Mouse (Mus musculus): ENCODE results near the gene Nckap5l. TPM values are rescaled to one million over a fixed set of nuclear protein-coding genes. Genes with fewer than 3 reads are reported as not detected.
A peak's percentile ranks its signal among the peaks of the same experiment; 100 is the strongest.

Nckap5l gene
- total and polyA plus RNA-seq, 2 experiments from 2014 or later = 10.3 to 17.6 TPM

DNA sequence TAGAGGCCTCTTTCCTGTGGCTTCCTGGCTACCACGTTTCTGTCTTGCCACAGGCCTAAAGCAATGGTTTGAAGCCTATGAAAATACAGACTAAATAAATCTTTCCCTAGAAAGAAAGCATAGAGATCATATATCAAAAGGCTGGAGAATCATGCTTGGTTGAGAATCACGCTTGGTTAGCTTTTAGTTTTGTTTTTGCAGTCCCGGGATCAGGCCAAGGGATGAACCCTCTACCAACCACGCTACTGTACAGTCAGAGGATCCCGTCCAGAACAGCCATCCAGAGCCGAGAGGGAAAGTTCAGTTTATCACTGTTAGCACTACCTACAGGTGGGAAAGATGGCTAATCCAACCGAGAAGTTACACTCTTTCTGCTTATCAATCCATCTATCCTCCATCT is 15.2 kb downstream of the Nckap5l start:
- Histone ChIP-seq H3K4me3 (ENCODE audit: low read depth, low read length) (no peak overlapping the region), H3K9me3 (ENCODE audit: low read length) (no peaks in the 10 kb centered on the region), H3K36me3 (ENCODE audit: insufficient read depth) (peaks cover 14% of the 10 kb centered on the region), H3K4me2 (ENCODE audit: low read depth) (no peak overlapping the region), H3K27ac (ENCODE audit: low read depth, low read length) (no peak overlapping the region), H3K27me3 (ENCODE audit: insufficient read depth, low read length) (no peaks in the 10 kb centered on the region), H3K4me1 (ENCODE audit: insufficient read depth) (no peaks in the 10 kb centered on the region), H3K9ac (no peak overlapping the region)
- TF ChIP-seq CTCF (IDR thresholded peaks at IDR 0.05; ENCODE audit: low read depth) = no peak
- ATAC-seq (no peak), DNase-seq (no peak)
- WGBS = 90% methylated on average over 7 of the region's 7 CpGs

DNA sequence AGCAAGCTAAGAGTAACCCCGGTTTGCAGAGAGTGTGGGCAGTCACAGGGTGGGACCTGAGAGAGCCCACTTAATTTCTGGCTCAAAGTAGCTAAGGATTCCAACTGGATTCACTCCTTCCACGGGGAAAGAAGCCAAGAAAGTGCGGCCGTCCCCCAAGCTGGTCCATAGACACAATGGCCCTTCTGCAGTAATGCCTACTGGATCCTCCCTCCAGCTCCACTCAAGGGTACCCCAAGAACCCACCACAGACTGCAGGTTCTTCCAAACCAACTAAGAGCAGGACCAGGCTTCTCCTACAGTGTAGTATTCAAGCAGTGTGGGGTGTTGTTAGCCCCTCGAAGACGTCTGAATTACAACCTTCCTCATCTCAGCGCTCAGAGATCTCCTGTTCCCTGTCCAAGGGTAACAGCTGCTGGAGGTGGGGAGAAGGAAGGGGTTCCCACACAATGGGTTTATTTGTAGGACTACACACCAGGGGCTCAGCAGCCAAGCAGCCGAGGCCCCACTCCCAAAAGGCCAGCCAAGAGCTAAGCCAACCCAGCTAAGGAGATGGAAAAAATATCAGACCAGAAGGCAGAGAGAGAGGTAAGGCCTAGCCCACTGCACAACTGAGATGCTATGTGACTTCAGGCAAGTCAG is 16.6 kb downstream of the Nckap5l start:
- H3K36me3 ChIP-seq (ENCODE audit: insufficient read depth) = peaks cover 14% of the 10 kb centered on the region
- no peaks in the 10 kb centered on the region for H3K4me1 ChIP-seq (ENCODE audit: insufficient read depth)
- H3K27me3 ChIP-seq (ENCODE audit: insufficient read depth, low read length) = no peaks in the 10 kb centered on the region
- H3K9ac ChIP-seq = no peak overlapping the region
- peak; percentile 12; the same call in 1 of the 2 replicates for ATAC-seq
- no peak overlapping the region for H3K4me2 ChIP-seq (ENCODE audit: low read depth)
- no peak for TF ChIP-seq CTCF (IDR thresholded peaks at IDR 0.05; ENCODE audit: low read depth)
- 31% methylated on average over 8 of the region's 8 CpGs for WGBS
- peak; percentile 24 for DNase-seq
- H3K4me3 ChIP-seq (ENCODE audit: low read depth, low read length) = no peak overlapping the region
- H3K27ac ChIP-seq (ENCODE audit: low read depth, low read length) = peak overlapping the region; percentile 75
- H3K9me3 ChIP-seq (ENCODE audit: low read length) = no peaks in the 10 kb centered on the region

DNA sequence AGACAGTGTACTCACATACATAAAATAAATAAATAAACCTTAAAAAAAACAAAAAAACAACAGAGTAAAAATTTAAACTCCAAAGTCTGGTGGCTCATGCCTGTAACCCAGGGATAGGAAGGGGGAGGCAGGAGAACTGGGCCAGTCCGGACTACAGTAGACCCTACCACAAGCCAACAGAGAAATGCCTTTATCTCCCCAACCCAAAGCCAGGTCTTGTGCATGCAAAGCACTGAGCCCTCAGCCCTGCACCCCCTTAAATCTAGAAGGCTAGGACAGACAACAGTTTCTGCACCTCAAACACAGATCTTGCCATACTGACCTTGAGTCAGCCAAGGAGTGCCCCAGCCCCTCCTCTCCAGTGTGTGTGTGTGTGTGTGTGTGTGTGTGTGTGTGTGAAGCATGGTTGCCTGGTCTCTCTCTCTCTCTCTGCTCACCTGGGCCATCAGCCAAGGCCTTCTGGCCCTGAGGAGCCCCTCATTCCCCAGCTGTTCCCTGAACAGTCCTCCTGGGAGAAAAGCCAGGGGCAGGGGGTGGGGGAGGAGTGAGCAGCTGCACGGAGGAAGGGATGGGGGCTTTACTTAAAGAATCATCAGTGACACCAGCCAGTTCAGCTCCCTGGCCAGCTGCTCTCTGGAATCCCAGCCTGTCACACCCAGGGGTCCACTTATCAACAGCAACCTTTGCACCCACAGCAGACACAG is 17.3 kb downstream of the Nckap5l start:
- Histone ChIP-seq H3K36me3 (ENCODE audit: insufficient read depth) (peaks cover 14% of the 10 kb centered on the region), H3K27ac (ENCODE audit: low read depth, low read length) (peak overlapping the region; percentile 75), H3K27me3 (ENCODE audit: insufficient read depth, low read length) (no peaks in the 10 kb centered on the region), H3K9me3 (ENCODE audit: low read length) (no peaks in the 10 kb centered on the region), H3K4me1 (ENCODE audit: insufficient read depth) (no peaks in the 10 kb centered on the region), H3K4me3 (ENCODE audit: low read depth, low read length) (no peak overlapping the region), H3K4me2 (ENCODE audit: low read depth) (no peak overlapping the region), H3K9ac (no peak overlapping the region)
- 47% methylated on average over 2 of the region's 2 CpGs for WGBS
- ATAC-seq = peak; percentile 87
- TF ChIP-seq CTCF (IDR thresholded peaks at IDR 0.05; ENCODE audit: low read depth) = no peak
- peak; percentile 73 for DNase-seq

DNA sequence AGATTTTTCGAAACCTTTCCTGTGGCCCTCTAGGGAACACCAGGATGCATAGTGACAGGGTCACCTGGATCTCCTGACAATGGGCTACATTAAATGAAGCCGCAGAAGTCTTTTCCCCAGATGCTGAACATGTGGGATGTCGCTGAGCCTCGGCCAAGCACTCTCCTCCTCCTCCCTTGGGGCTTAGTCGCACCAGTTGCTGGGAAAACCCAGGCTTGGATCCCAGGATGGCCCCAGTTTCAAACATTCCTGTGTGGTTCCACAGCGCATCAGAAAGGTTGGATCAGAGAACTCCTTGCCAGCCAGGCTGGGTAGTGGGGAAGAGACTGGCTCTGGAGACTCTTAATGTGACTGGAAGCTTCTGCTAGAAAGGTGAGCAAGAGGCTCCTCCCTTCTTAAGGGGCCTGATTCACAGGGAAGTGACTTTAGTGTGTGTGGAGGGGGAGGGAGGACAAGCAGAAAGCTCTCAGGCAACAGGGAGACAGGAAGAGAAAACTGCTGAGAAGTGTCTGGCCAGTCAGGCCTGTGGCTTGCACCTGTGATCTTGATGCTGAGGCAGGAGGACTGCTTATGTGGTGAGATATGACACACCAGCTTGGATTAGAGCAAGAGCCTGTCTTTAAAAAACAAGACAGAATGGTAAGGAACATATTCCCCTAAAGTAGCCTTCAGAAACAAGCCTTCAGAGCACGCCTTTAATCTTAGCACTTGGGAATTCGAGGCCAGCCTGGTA is 18.4 kb downstream of the Nckap5l start:
- Histone ChIP-seq H3K4me2 (ENCODE audit: low read depth) (no peak overlapping the region), H3K9me3 (ENCODE audit: low read length) (no peaks in the 10 kb centered on the region), H3K9ac (no peak overlapping the region), H3K4me3 (ENCODE audit: low read depth, low read length) (no peak overlapping the region), H3K36me3 (ENCODE audit: insufficient read depth) (peaks cover 14% of the 10 kb centered on the region), H3K27ac (ENCODE audit: low read depth, low read length) (no peak overlapping the region), H3K27me3 (ENCODE audit: insufficient read depth, low read length) (no peaks in the 10 kb centered on the region), H3K4me1 (ENCODE audit: insufficient read depth) (no peaks in the 10 kb centered on the region)
- DNase-seq (no peak), ATAC-seq (no peak)
- TF ChIP-seq CTCF (IDR thresholded peaks at IDR 0.05; ENCODE audit: low read depth) = no peak
- 87% methylated on average over 8 of the region's 8 CpGs for WGBS

GRCm38 (mm10) chr15:99433913-99434312 is 23.6 kb downstream of the Nckap5l start:
- Histone ChIP-seq H3K4me1 (ENCODE audit: insufficient read depth) (no peaks in the 10 kb centered on the region), H3K27me3 (ENCODE audit: insufficient read depth, low read length) (no peaks in the 10 kb centered on the region), H3K9me3 (ENCODE audit: low read length) (no peaks in the 10 kb centered on the region), H3K4me3 (ENCODE audit: low read depth, low read length) (no peak overlapping the region), H3K36me3 (ENCODE audit: insufficient read depth) (peaks cover 43% of the 10 kb centered on the region), H3K27ac (ENCODE audit: low read depth, low read length) (no peak overlapping the region), H3K9ac (no peak overlapping the region), H3K4me2 (ENCODE audit: low read depth) (no peak overlapping the region)
- 90% methylated on average over 12 of the region's 12 CpGs for WGBS
- no peak for DNase-seq
- ATAC-seq = no peak
- no peak for TF ChIP-seq CTCF (IDR thresholded peaks at IDR 0.05; ENCODE audit: low read depth)

DNA sequence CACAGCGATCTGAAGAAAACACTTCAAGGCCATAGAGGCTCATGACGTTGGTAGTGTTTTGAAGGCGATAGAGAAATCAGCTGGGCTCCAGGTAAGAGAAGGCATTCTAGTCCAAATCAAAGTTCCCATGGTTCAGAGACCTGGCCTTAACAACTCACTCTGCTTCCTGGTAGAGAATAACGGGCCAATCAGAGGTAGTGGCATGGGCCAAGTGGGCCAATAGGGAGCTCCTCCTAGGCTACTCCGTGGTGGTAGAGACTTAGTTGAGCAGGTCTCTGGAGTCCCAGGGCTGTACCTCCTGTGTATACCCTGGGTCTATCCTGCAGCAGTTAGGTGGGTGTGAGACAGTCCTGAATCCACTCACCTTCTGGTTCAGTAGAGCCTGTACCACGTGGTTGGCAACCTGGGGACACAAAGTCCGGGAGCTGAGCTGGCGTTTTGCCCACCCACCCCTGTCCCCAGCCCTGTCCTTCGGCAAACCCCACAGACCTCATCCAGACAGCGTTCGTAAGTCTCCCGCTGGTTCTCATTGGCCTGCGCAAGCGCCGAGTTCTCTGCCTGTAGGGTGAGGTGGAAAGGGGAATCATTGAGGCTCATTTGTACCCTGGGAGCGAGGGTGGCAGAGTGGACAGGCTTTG is 24.3 kb downstream of the Nckap5l start:
- H3K4me2 ChIP-seq (ENCODE audit: low read depth) = no peak overlapping the region
- no peak overlapping the region for H3K9ac ChIP-seq
- no peaks in the 10 kb centered on the region for H3K4me1 ChIP-seq (ENCODE audit: insufficient read depth)
- H3K4me3 ChIP-seq (ENCODE audit: low read depth, low read length) = no peak overlapping the region
- WGBS = 89% methylated on average over 16 of the region's 16 CpGs
- peaks cover 42% of the 10 kb centered on the region for H3K36me3 ChIP-seq (ENCODE audit: insufficient read depth)
- no peak for ATAC-seq
- no peak for TF ChIP-seq CTCF (IDR thresholded peaks at IDR 0.05; ENCODE audit: low read depth)
- H3K9me3 ChIP-seq (ENCODE audit: low read length) = no peaks in the 10 kb centered on the region
- H3K27me3 ChIP-seq (ENCODE audit: insufficient read depth, low read length) = no peaks in the 10 kb centered on the region
- H3K27ac ChIP-seq (ENCODE audit: low read depth, low read length) = no peak overlapping the region
- DNase-seq = no peak

Measured in forebrain, postnatal 0 days (tissue).